8 mouse cellular contexts compared by ENCODE assay signal in genomic region chr16:16600461-16600860, GRCm38 (mm10). TPM values are rescaled to one million over a fixed set of nuclear protein-coding genes. Genes with fewer than 3 reads are reported as not detected.
A peak's percentile ranks its signal among the peaks of the same experiment; 100 is the strongest.
DNase-seq lines count a peak whose midpoint lies in the region; TF ChIP-seq lines count a peak whose summit lies in the region.

TSS of gene Fgd4 (minus strand) at chr16:16600549.

- peaks cover 9% of the 10 kb centered on the region for H3K27me3 ChIP-seq in myocyte (ENCODE audit: control insufficient read depth, insufficient read depth, insufficient read length)

- H3K4me2 ChIP-seq in myocyte (ENCODE audit: low read depth), result peak within 1 kb of the TSS; percentile 18

- H3K4me3 ChIP-seq in lung, adult 2 months (replicated peaks; ENCODE audit: extremely low read depth, low read depth, low read length), result peak within 1 kb of the TSS; percentile 76
- H3K4me3 ChIP-seq in embryonic fibroblast, embryonic 13.5 days (ENCODE audit: insufficient read depth, low read length), result peak within 1 kb of the TSS; percentile 58
- no peak within 1 kb of the TSS for H3K4me3 ChIP-seq in myocyte

- no peak for DNase-seq in lung, adult 2 months
- DNase-seq in lung, postnatal 14 days, result no peak
- no peak for DNase-seq in heart, postnatal 14 days
- DNase-seq in left cerebral cortex, postnatal 14 days (ENCODE audit: low spot score in 2 of 2), result no peak
- no peak for DNase-seq in spleen, adult 18-20 months
- DNase-seq in ovary, postnatal 36 days (ENCODE audit: low spot score), result no peak

- no peaks in the 10 kb centered on the region for H3K79me2 ChIP-seq in myocyte (ENCODE audit: control insufficient read depth, insufficient read depth)

- no peaks in the 10 kb centered on the region for H3K36me3 ChIP-seq in myocyte (ENCODE audit: control insufficient read depth, insufficient read depth)

- no peak for TF ChIP-seq CTCF in lung, adult 2 months (IDR thresholded peaks at IDR 0.05; ENCODE audit: insufficient read depth, low read length)
- TF ChIP-seq CTCF in embryonic fibroblast, embryonic 13.5 days (IDR thresholded peaks at IDR 0.05; ENCODE audit: borderline replicate concordance, insufficient read depth, low read length), result no peak

- no peak within 1 kb of the TSS for H3K27ac ChIP-seq in embryonic fibroblast, embryonic 13.5 days (ENCODE audit: insufficient read depth, low read length)

- intact Hi-C loops in heart, postnatal 14 days (cut with DNase I), result no loop called here
- intact Hi-C loops in left cerebral cortex, postnatal 14 days (cut with DNase I), result loop anchor here (10.0 kb wide), 1 partner anchor 264 kb away; the partner anchor contains the start of gene Igll1

- peaks cover 3% of the 10 kb centered on the region; the same call in 1 of the 2 replicates for H3K4me1 ChIP-seq in lung, adult 2 months (ENCODE audit: control insufficient read depth, insufficient read depth, low read length)
- no peaks in the 10 kb centered on the region for H3K4me1 ChIP-seq in embryonic fibroblast, embryonic 13.5 days (ENCODE audit: control insufficient read depth, insufficient read depth, low read length)

- TF ChIP-seq POLR2A in lung, adult 2 months (IDR thresholded peaks at IDR 0.05; ENCODE audit: borderline replicate concordance, extremely low read depth, low read depth, low read length), result no peak
- TF ChIP-seq POLR2A in embryonic fibroblast, embryonic 13.5 days (IDR thresholded peaks at IDR 0.05; ENCODE audit: low read depth, low read length), result no peak
- TF ChIP-seq POLR2A in myocyte (IDR thresholded peaks at IDR 0.05; ENCODE audit: insufficient read length, low read depth), result no peak

- no peak within 1 kb of the TSS for H3ac ChIP-seq in myocyte (ENCODE audit: control insufficient read depth, insufficient read length)

- WGBS in lung, adult 2 months, result 49% methylated on average over 5 of the region's 5 CpGs

TF ChIP-seq in myocyte, 11 proteins besides CTCF, POLR2A, EP300 and RAD21:
- TF ChIP-seq TCF12 (IDR thresholded peaks at IDR 0.05; ENCODE audit: insufficient read depth, poor library complexity, severe bottlenecking) (no peak), E2F4 (IDR thresholded peaks at IDR 0.05; ENCODE audit: insufficient read depth) (no peak), POLR2AphosphoS2 (IDR thresholded peaks at IDR 0.05; ENCODE audit: insufficient read length, low read depth) (no peak), USF1 (IDR thresholded peaks at IDR 0.05; ENCODE audit: low read depth) (no peak), MYOG (IDR thresholded peaks at IDR 0.05; ENCODE audit: control insufficient read depth in 1 of 3, insufficient read depth in 1 of 3, insufficient read length in 2 of 3, low read depth in 2 of 3) (no peak), REST (IDR thresholded peaks at IDR 0.05; ENCODE audit: insufficient read depth, insufficient read length) (no peak), TCF3 (IDR thresholded peaks at IDR 0.05; ENCODE audit: insufficient read length, low read depth) (no peak), MYOD1 (IDR thresholded peaks at IDR 0.05; ENCODE audit: control insufficient read depth in 1 of 3, insufficient read length in 2 of 3, low read depth in 2 of 3) (no peak), CEBPB (IDR thresholded peaks at IDR 0.05; ENCODE audit: insufficient read depth, poor library complexity, severe bottlenecking) (no peak), MAX (IDR thresholded peaks at IDR 0.05; ENCODE audit: low read depth) (no peak), SRF (IDR thresholded peaks at IDR 0.05; ENCODE audit: control insufficient read depth, insufficient read length, low read depth) (no peak)

RNA-seq across cellular contexts. Expression of gene Fgd4, which starts in this region (rescaled TPM):
- polyA plus RNA-seq in lung, adult 2 months (2012; rRNA removed), result 1.8 and 2.2 TPM in 2 replicates
- polyA plus RNA-seq in embryonic fibroblast, embryonic 13.5 days (2011; ENCODE audit: insufficient read length, low read depth, missing spikeins), result 5.4 and 6.7 TPM in 2 replicates
- 10 to 100 TPM; 41.0 to 44.3 TPM for total RNA-seq in heart, postnatal 14 days (2021)
- 10 to 100 TPM; 43.7 to 47.2 TPM for total RNA-seq in left cerebral cortex, postnatal 14 days (2021)
- 0.11 TPM for polyA plus RNA-seq in myocyte (2012; fragmentation: generic; extraction: Trizol)
